Mouse (Mus musculus): Measurements from ENCODE around the gene Olfr262. TPM values are rescaled to one million over a fixed set of nuclear protein-coding genes. Genes with fewer than 3 reads are reported as not detected.

The Olfr262 gene
- polyA plus RNA-seq (2015; fragmentation: Illumina TruSeq; extraction: RNeasy Lipid Tissue Mini Kit (QIAGEN cat#74804); ENCODE audit: insufficient read depth, low read depth, low replicate concordance): not detected

GRCm38 (mm10) chr19:12241559-12241958 is at the start of gene Olfr262:
Gene Olfr262 (minus strand): TSS chr19:12241659.

GRCm38 (mm10) chr19:12279554-12279953 is 38.1 kb upstream of the Olfr262 start, which contains the start of gene Olfr1434:
Gene Olfr1434 (plus strand): TSS chr19:12279854.

GRCm38 (mm10) chr19:12260732-12261131 is 19.3 kb upstream of the Olfr262 start, which contains the start of gene Olfr235:
Gene Olfr235 (plus strand): TSS chr19:12261032.

GRCm38 (mm10) chr19:12232496-12232895 is 9.0 kb downstream of the Olfr262 start, which contains the start of gene Olfr1432:
Gene Olfr1432 (minus strand): TSS chr19:12232596.

GRCm38 (mm10) chr19:12200334-12200733 is 41.1 kb downstream of the Olfr262 start, which contains the start of gene Olfr1431:
Gene Olfr1431 (plus strand): TSS chr19:12200634.

Other genes starting within 250 kb of the Olfr262 start
- gene Olfr1423, start 200.3 kb downstream of the Olfr262 start, polyA plus RNA-seq (2015; fragmentation: Illumina TruSeq; extraction: RNeasy Lipid Tissue Mini Kit (QIAGEN cat#74804); ENCODE audit: insufficient read depth, low read depth, low replicate concordance): not detected
- gene Olfr1424, start 179.0 kb downstream of the Olfr262 start, polyA plus RNA-seq (2015; fragmentation: Illumina TruSeq; extraction: RNeasy Lipid Tissue Mini Kit (QIAGEN cat#74804); ENCODE audit: insufficient read depth, low read depth, low replicate concordance): not detected
- not detected for gene Olfr1425, start 163.9 kb downstream of the Olfr262 start, polyA plus RNA-seq (2015; fragmentation: Illumina TruSeq; extraction: RNeasy Lipid Tissue Mini Kit (QIAGEN cat#74804); ENCODE audit: insufficient read depth, low read depth, low replicate concordance)
- gene Olfr1426, start 149.6 kb downstream of the Olfr262 start, polyA plus RNA-seq (2015; fragmentation: Illumina TruSeq; extraction: RNeasy Lipid Tissue Mini Kit (QIAGEN cat#74804); ENCODE audit: insufficient read depth, low read depth, low replicate concordance): not detected
- gene Olfr1427, start 138.3 kb downstream of the Olfr262 start, polyA plus RNA-seq (2015; fragmentation: Illumina TruSeq; extraction: RNeasy Lipid Tissue Mini Kit (QIAGEN cat#74804); ENCODE audit: insufficient read depth, low read depth, low replicate concordance): not detected
- gene Olfr1428, start 125.8 kb downstream of the Olfr262 start, polyA plus RNA-seq (2015; fragmentation: Illumina TruSeq; extraction: RNeasy Lipid Tissue Mini Kit (QIAGEN cat#74804); ENCODE audit: insufficient read depth, low read depth, low replicate concordance): not detected
- not detected for gene Olfr76, start 118.5 kb downstream of the Olfr262 start, polyA plus RNA-seq (2015; fragmentation: Illumina TruSeq; extraction: RNeasy Lipid Tissue Mini Kit (QIAGEN cat#74804); ENCODE audit: insufficient read depth, low read depth, low replicate concordance)
- gene Olfr1555-ps1, start 71.5 kb downstream of the Olfr262 start, polyA plus RNA-seq (2015; fragmentation: Illumina TruSeq; extraction: RNeasy Lipid Tissue Mini Kit (QIAGEN cat#74804); ENCODE audit: insufficient read depth, low read depth, low replicate concordance): not detected
- not detected for gene Olfr1431, start 41.0 kb downstream of the Olfr262 start, polyA plus RNA-seq (2015; fragmentation: Illumina TruSeq; extraction: RNeasy Lipid Tissue Mini Kit (QIAGEN cat#74804); ENCODE audit: insufficient read depth, low read depth, low replicate concordance)
- not detected for gene Olfr1432, start 9.1 kb downstream of the Olfr262 start, polyA plus RNA-seq (2015; fragmentation: Illumina TruSeq; extraction: RNeasy Lipid Tissue Mini Kit (QIAGEN cat#74804); ENCODE audit: insufficient read depth, low read depth, low replicate concordance)
- not detected for gene Olfr235, start 19.4 kb upstream of the Olfr262 start, polyA plus RNA-seq (2015; fragmentation: Illumina TruSeq; extraction: RNeasy Lipid Tissue Mini Kit (QIAGEN cat#74804); ENCODE audit: insufficient read depth, low read depth, low replicate concordance)
- gene Olfr1434, start 38.2 kb upstream of the Olfr262 start, polyA plus RNA-seq (2015; fragmentation: Illumina TruSeq; extraction: RNeasy Lipid Tissue Mini Kit (QIAGEN cat#74804); ENCODE audit: insufficient read depth, low read depth, low replicate concordance): not detected
- gene Olfr1436, start 57.5 kb upstream of the Olfr262 start, polyA plus RNA-seq (2015; fragmentation: Illumina TruSeq; extraction: RNeasy Lipid Tissue Mini Kit (QIAGEN cat#74804); ENCODE audit: insufficient read depth, low read depth, low replicate concordance): not detected
- gene Olfr1437, start 83.4 kb upstream of the Olfr262 start, polyA plus RNA-seq (2015; fragmentation: Illumina TruSeq; extraction: RNeasy Lipid Tissue Mini Kit (QIAGEN cat#74804); ENCODE audit: insufficient read depth, low read depth, low replicate concordance): not detected
- gene Olfr1438-ps1, start 94.3 kb upstream of the Olfr262 start, polyA plus RNA-seq (2015; fragmentation: Illumina TruSeq; extraction: RNeasy Lipid Tissue Mini Kit (QIAGEN cat#74804); ENCODE audit: insufficient read depth, low read depth, low replicate concordance): not detected
- gene Olfr1440, start 145.6 kb upstream of the Olfr262 start, polyA plus RNA-seq (2015; fragmentation: Illumina TruSeq; extraction: RNeasy Lipid Tissue Mini Kit (QIAGEN cat#74804); ENCODE audit: insufficient read depth, low read depth, low replicate concordance): not detected
- gene Olfr1441, start 175.8 kb upstream of the Olfr262 start, polyA plus RNA-seq (2015; fragmentation: Illumina TruSeq; extraction: RNeasy Lipid Tissue Mini Kit (QIAGEN cat#74804); ENCODE audit: insufficient read depth, low read depth, low replicate concordance): not detected
- gene Pfpl, start 186.2 kb upstream of the Olfr262 start, polyA plus RNA-seq (2015; fragmentation: Illumina TruSeq; extraction: RNeasy Lipid Tissue Mini Kit (QIAGEN cat#74804); ENCODE audit: insufficient read depth, low read depth, low replicate concordance): not detected
- gene Mpeg1, start 219.1 kb upstream of the Olfr262 start, polyA plus RNA-seq (2015; fragmentation: Illumina TruSeq; extraction: RNeasy Lipid Tissue Mini Kit (QIAGEN cat#74804); ENCODE audit: insufficient read depth, low read depth, low replicate concordance): 3.8 TPM

Measured in pancreas, adult 10 weeks (tissue).